Mouse (Mus musculus): ENCODE data around the gene Tnc. TPM values are rescaled to one million over a fixed set of nuclear protein-coding genes. Genes with fewer than 3 reads are reported as not detected.

Tnc gene
- polyA plus RNA-seq, 1 experiment from 2014 or later, result 25.6 TPM

- H3K27me3 ChIP-seq (replicated peaks), result peaks cover 47% of the 10 kb centered on the region
- H3K36me3 ChIP-seq, result no peaks in the 10 kb centered on the region
- peaks cover 7% of the 10 kb centered on the region; the same call in 1 of the 2 replicates for H3K4me1 ChIP-seq (replicated peaks)
- peak; percentile 64; the same call in 1 of the 2 replicates for ATAC-seq (ENCODE audit: insufficient number of reproducible peaks, low FRiP score)
- 6% methylated on average over 10 of the region's 10 CpGs for whole genome bisulfite sequencing
- H3K9me3 ChIP-seq (replicated peaks), result no peaks in the 10 kb centered on the region
- H3K9ac ChIP-seq, result no peak overlapping the region
- H3K4me2 ChIP-seq, result peak overlapping the region; percentile 62
- H3K4me3 ChIP-seq, result peak overlapping the region; percentile 26
- H3K27ac ChIP-seq (ENCODE audit: poor library complexity, severe bottlenecking), result no peak overlapping the region
Observed at GRCm38 (mm10) chr4:64065266-64065665, 18.5 kb upstream of the Tnc start.

DNA sequence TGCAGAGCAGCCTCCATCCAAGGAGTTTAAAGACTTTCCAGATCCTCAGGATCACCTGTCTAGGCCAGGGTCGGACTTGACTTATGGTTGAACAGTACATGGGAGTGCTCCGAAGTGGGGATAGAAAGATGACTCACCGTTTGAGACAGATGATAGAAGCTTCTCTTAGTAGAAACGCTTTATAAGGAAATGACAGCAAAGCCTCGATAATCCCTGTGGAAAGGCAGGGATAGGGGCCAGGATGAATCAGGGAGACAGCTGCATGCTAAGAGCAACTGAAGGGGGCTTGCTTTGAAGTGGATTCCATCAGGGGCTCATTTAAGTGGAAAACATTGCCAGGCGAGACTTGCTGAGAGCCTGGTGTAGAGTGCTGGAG lies 12.0 kb upstream of the Tnc start:
- H3K9ac ChIP-seq, result no peak overlapping the region
- peak overlapping the region; percentile 2; the same call in 1 of the 2 replicates for H3K4me2 ChIP-seq
- no peaks in the 10 kb centered on the region for H3K36me3 ChIP-seq
- no peak overlapping the region for H3K4me3 ChIP-seq
- H3K9me3 ChIP-seq (replicated peaks), result no peaks in the 10 kb centered on the region
- WGBS, result 17% methylated on average over 6 of the region's 6 CpGs
- peaks cover 54% of the 10 kb centered on the region for H3K27me3 ChIP-seq (replicated peaks)
- H3K4me1 ChIP-seq (replicated peaks), result peaks cover 14% of the 10 kb centered on the region
- 0 out of 2 replicates have a peak overlapping the region, but pooled peaks have one; percentile 7 for H3K27ac ChIP-seq (ENCODE audit: poor library complexity, severe bottlenecking)
- no peak for ATAC-seq (ENCODE audit: insufficient number of reproducible peaks, low FRiP score)

DNA sequence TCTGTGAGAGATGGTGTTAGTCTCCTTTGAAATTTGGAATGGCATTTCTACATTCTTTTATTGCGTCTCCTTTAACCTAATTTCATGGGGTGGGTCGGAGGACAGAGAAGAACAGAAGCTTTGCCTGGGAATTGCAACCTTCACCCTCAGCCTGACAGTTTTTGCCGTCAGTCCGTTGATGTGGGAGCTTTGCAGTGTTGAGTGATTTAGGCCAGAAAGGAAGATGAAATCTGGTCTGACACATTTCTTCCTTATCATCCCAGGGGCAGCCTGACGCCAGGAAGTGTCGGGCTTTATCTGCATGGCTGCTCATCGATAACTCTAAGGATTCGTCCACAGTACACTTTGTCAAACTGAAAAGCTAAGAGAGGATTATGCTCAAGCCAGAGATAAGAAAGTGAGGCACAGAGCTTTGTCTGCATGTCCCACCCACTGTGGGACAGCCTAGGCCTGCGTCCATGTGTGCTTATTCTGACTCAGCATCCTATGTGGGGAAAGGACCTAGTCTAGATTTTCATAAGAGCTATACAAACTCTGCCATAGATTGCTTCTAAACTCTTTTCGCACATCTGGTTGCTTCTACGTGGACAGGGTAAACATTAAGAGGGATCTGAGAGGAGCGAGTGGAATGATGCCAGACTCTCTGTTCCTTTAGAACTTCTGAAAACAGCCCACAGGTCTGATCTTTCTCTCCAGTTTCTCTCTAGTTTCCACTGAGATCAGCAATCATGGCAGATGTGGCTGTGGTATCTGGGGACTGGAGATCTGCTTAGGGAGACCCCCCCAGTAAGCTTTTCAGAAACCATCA lies 11.4 kb upstream of the Tnc start:
- Histone ChIP-seq H3K27me3 (replicated peaks) (peaks cover 54% of the 10 kb centered on the region), H3K4me3 (no peak overlapping the region), H3K36me3 (no peaks in the 10 kb centered on the region), H3K9ac (no peak overlapping the region), H3K27ac (ENCODE audit: poor library complexity, severe bottlenecking) (0 out of 2 replicates have a peak overlapping the region, but pooled peaks have one; percentile 7), H3K4me1 (replicated peaks) (peaks cover 14% of the 10 kb centered on the region), H3K4me2 (peak overlapping the region; percentile 2; the same call in 1 of the 2 replicates), H3K9me3 (replicated peaks) (no peaks in the 10 kb centered on the region)
- WGBS, result 10% methylated on average over 12 of the region's 12 CpGs
- peak; percentile 84 for ATAC-seq (ENCODE audit: insufficient number of reproducible peaks, low FRiP score)

GRCm38 (mm10) chr4:64048177-64048576 lies 1.4 kb upstream of the Tnc start:
- Histone ChIP-seq H3K4me1 (replicated peaks) (0 out of 2 replicates have a peak, but pooled peaks cover 5% of the 10 kb centered on the region), H3K9ac (no peak overlapping the region), H3K36me3 (no peaks in the 10 kb centered on the region), H3K27ac (ENCODE audit: poor library complexity, severe bottlenecking) (no peak overlapping the region), H3K9me3 (replicated peaks) (no peaks in the 10 kb centered on the region), H3K27me3 (replicated peaks) (peaks cover 91% of the 10 kb centered on the region), H3K4me2 (no peak overlapping the region), H3K4me3 (no peak overlapping the region)
- WGBS, result 65% methylated on average over 7 of the region's 7 CpGs
- no peak for ATAC-seq (ENCODE audit: insufficient number of reproducible peaks, low FRiP score)

GRCm38 (mm10) chr4:64043893-64044292 lies 2.9 kb downstream of the Tnc start:
- H3K27ac ChIP-seq (ENCODE audit: poor library complexity, severe bottlenecking), result no peak overlapping the region
- WGBS, result 71% methylated on average over 4 of the region's 4 CpGs
- H3K27me3 ChIP-seq (replicated peaks), result peaks cover 67% of the 10 kb centered on the region

GRCm38 (mm10) chr4:64043371-64043770 lies 3.4 kb downstream of the Tnc start:
- ATAC-seq (ENCODE audit: insufficient number of reproducible peaks, low FRiP score), result no peak
- no peak overlapping the region for H3K4me3 ChIP-seq
- 79% methylated on average over 6 of the region's 6 CpGs for WGBS
- no peak overlapping the region for H3K4me2 ChIP-seq
- H3K27ac ChIP-seq (ENCODE audit: poor library complexity, severe bottlenecking), result no peak overlapping the region
- H3K9me3 ChIP-seq (replicated peaks), result no peaks in the 10 kb centered on the region
- H3K9ac ChIP-seq, result no peak overlapping the region
- peaks cover 62% of the 10 kb centered on the region for H3K27me3 ChIP-seq (replicated peaks)
- 0 out of 2 replicates have a peak, but pooled peaks cover 5% of the 10 kb centered on the region for H3K4me1 ChIP-seq (replicated peaks)
- no peaks in the 10 kb centered on the region for H3K36me3 ChIP-seq

More at GRCm38 (mm10) chr4:64043893-64044292, 2.9 kb downstream of the Tnc start:
- H3K36me3 ChIP-seq, result no peaks in the 10 kb centered on the region
- no peak overlapping the region for H3K4me3 ChIP-seq
- ATAC-seq (ENCODE audit: insufficient number of reproducible peaks, low FRiP score), result no peak
- H3K9me3 ChIP-seq (replicated peaks), result no peaks in the 10 kb centered on the region
- 0 out of 2 replicates have a peak, but pooled peaks cover 5% of the 10 kb centered on the region for H3K4me1 ChIP-seq (replicated peaks)
- no peak overlapping the region for H3K4me2 ChIP-seq
- no peak overlapping the region for H3K9ac ChIP-seq

DNA sequence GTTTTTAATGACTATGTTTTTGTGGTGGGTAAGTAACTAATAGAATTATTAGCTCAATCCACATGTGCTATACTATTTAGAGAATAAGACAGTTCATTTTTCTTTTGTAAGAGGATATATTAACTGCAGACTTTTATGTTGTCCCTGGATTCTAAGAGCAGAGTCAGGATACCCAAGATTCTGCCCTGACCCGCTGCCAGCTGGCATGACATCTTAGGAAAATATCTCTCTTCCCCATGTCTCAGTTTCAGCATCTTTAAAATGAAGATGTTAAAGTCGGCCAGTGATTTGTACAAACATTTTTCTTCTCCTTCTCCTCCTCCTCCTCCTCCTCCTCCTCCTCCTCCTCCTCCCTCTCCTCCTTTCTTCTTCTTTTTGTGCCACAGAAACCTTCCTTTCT lies 7.7 kb downstream of the Tnc start:
- ATAC-seq (ENCODE audit: insufficient number of reproducible peaks, low FRiP score), result no peak
- H3K4me1 ChIP-seq (replicated peaks), result no peaks in the 10 kb centered on the region
- no peak overlapping the region for H3K9ac ChIP-seq
- 76% methylated on average over 2 of the region's 2 CpGs for WGBS
- no peak overlapping the region for H3K4me3 ChIP-seq
- H3K27me3 ChIP-seq (replicated peaks), result peaks cover 22% of the 10 kb centered on the region
- H3K9me3 ChIP-seq (replicated peaks), result 0 out of 2 replicates have a peak, but pooled peaks cover 9% of the 10 kb centered on the region
- H3K4me2 ChIP-seq, result no peak overlapping the region
- H3K36me3 ChIP-seq, result no peaks in the 10 kb centered on the region
- H3K27ac ChIP-seq (ENCODE audit: poor library complexity, severe bottlenecking), result no peak overlapping the region

- Histone ChIP-seq H3K9ac (no peak overlapping the region), H3K27me3 (replicated peaks) (peaks cover 8% of the 10 kb centered on the region), H3K27ac (ENCODE audit: poor library complexity, severe bottlenecking) (no peak overlapping the region), H3K4me2 (no peak overlapping the region), H3K9me3 (replicated peaks) (0 out of 2 replicates have a peak, but pooled peaks cover 9% of the 10 kb centered on the region), H3K36me3 (no peaks in the 10 kb centered on the region), H3K4me3 (no peak overlapping the region), H3K4me1 (replicated peaks) (no peaks in the 10 kb centered on the region)
- 83% methylated on average over 2 of the region's 2 CpGs for WGBS
- ATAC-seq (ENCODE audit: insufficient number of reproducible peaks, low FRiP score), result no peak
Observed at GRCm38 (mm10) chr4:64037513-64037912, 9.3 kb downstream of the Tnc start.

DNA sequence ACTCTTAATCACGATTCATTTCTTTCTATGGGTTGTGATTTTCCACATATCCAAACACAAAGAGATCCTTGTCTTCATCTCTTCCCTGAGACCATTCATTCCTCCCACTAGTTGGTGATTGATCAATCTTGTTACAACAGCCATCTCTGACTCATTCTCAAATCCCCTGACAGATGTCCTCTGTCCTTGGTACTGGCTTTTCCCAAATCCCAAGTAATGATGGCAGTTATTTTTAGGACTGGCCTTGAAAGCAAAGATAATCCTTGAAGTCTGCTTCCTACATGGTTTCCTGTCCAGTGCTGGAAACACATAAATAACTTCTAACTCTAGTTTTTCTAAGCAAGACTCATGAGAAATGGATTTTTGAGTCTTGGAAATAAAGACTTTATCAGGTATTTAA lies 12.1 kb downstream of the Tnc start:
- Histone ChIP-seq H3K9ac (no peak overlapping the region), H3K27ac (ENCODE audit: poor library complexity, severe bottlenecking) (no peak overlapping the region), H3K4me2 (no peak overlapping the region), H3K27me3 (replicated peaks) (no peaks in the 10 kb centered on the region), H3K4me3 (no peak overlapping the region), H3K36me3 (no peaks in the 10 kb centered on the region), H3K4me1 (replicated peaks) (no peaks in the 10 kb centered on the region), H3K9me3 (replicated peaks) (0 out of 2 replicates have a peak, but pooled peaks cover 9% of the 10 kb centered on the region)
- 74% methylated on average over 1 of the region's 1 CpGs for WGBS
- ATAC-seq (ENCODE audit: insufficient number of reproducible peaks, low FRiP score), result no peak

DNA sequence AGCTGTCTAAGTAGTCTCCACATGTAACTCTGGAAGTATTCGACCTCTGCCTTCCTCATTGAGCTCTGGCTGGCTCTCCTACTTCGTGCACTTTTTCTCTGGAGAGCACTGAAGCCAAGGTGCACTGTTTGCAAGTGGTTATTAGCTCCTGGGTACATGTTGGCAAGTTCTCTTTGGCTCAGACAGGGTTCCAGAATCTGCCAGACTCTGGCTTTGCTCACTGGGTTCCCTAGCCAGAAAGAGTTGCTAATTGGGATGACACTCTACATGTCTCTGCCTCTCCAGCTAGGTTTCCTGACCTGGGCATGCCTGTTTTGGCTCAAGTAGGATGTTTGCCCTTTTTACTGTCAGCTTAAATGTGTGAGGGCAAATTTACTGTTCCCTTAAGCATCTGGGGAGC lies 13.6 kb downstream of the Tnc start:
- Histone ChIP-seq H3K27me3 (replicated peaks) (no peaks in the 10 kb centered on the region), H3K9ac (no peak overlapping the region), H3K4me1 (replicated peaks) (no peaks in the 10 kb centered on the region), H3K4me2 (no peak overlapping the region), H3K9me3 (replicated peaks) (0 out of 2 replicates have a peak, but pooled peaks cover 9% of the 10 kb centered on the region), H3K36me3 (no peaks in the 10 kb centered on the region), H3K4me3 (no peak overlapping the region), H3K27ac (ENCODE audit: poor library complexity, severe bottlenecking) (no peak overlapping the region)
- no peak for ATAC-seq (ENCODE audit: insufficient number of reproducible peaks, low FRiP score)
- WGBS, result 65% methylated on average over 2 of the region's 2 CpGs

DNA sequence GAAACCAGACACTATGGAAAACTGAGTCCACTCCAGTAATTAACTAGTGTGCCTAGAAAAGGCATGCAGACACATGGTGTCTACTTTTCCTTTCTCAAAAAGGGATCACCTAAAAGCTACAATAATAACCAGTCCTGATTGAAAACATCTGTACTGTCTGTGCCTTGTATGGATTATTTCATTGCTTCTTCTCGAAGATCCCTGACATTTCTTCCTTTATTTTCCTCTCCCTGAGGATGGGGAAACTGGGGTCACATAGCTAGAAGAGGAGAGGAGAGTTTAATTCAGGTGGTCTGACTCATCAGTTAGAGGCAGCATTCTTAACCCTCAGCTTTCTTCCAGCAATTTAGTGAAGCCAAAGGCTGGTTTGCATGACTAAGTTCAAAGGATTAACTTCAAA lies 17.3 kb downstream of the Tnc start:
- no peaks in the 10 kb centered on the region for H3K9me3 ChIP-seq (replicated peaks)
- no peak overlapping the region for H3K4me3 ChIP-seq
- ATAC-seq (ENCODE audit: insufficient number of reproducible peaks, low FRiP score), result no peak
- H3K4me1 ChIP-seq (replicated peaks), result no peaks in the 10 kb centered on the region
- no peaks in the 10 kb centered on the region for H3K36me3 ChIP-seq
- H3K9ac ChIP-seq, result no peak overlapping the region
- WGBS, result 32% methylated on average over 1 of the region's 1 CpGs
- H3K27me3 ChIP-seq (replicated peaks), result no peaks in the 10 kb centered on the region
- no peak overlapping the region for H3K27ac ChIP-seq (ENCODE audit: poor library complexity, severe bottlenecking)
- H3K4me2 ChIP-seq, result no peak overlapping the region

All from heart, embryonic 12.5 days (tissue).